Mouse (Mus musculus): ENCODE data around the gene Olfr1508.
"Not testable (repeated sequence)": the region's sequence is repeated elsewhere in the genome, so short reads cannot be mapped to it uniquely, and the experiment has no call there.

Olfr1508 gene

DNA sequence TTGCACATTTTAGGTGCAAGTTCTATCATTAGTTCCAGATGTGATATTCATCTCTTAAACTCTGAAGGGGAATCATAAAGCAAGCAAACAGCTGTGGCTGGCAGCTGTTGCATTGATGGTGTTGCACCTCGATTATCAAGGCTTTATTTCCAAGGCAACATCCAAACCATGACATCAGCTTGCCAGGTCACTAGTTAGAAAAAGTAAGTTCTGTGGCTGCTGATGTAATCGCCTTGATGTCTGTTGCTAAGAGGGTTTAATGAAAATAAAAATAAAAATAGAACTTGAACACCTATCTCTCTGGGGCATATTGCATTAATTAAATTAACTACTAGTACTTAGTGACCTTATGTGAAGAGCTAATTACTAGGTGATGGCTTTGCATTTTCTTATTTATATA is at the start of gene Olfr1508:
Gene Olfr1508, minus strand, starts transcription at position 101 of the 400 bp plus-strand sequence.
- in situ Hi-C loops (cut with MboI; ENCODE audit: low sequenced_read_pairs): no loop called here

DNA sequence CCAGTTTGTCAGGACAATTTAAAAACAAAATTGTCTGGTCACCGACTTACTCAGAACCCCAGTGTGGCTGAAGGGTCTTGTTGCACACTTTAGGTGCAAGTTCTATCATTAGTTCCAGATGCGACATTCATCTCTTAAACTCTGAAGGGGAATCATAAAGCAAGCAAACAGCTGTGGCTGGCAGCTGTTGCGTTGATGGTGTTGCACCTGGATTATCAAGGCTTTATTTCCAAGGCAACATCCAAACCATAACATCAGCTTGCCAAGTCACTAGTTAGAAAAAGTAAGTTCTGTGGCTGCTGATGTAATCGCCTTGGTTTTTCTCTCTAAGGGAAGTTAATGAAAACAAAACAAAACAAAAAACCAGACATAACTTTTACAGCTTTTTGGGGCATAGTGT is 28.2 kb upstream of the Olfr1508 start, which contains the start of gene Olfr1507:
Gene Olfr1507, minus strand, starts transcription at position 234 of the 400 bp plus-strand sequence.
- in situ Hi-C loops (cut with MboI; ENCODE audit: low sequenced_read_pairs): no loop called here

DNA sequence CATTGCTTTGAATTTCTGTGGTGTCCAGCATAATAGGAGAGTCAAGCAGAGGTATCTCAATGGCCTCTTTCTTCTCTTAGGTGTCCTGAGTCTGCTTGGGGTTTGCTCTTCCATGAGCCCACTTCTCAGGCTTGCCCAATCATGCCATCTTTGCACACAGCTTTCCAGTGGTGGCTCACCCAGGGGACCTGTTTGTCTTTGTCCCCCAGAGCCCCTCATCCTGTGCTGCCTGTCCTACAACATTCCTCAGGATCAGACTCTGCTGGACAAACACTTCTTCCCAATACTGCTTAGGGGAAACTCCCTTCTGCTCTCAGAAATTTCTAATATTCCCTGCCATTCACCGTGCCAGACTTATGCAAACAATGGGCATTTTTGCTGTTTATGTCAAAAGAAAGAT is 1.6 kb downstream of the Olfr1508 start:
- in situ Hi-C loops (cut with MboI; ENCODE audit: low sequenced_read_pairs): no loop called here

DNA sequence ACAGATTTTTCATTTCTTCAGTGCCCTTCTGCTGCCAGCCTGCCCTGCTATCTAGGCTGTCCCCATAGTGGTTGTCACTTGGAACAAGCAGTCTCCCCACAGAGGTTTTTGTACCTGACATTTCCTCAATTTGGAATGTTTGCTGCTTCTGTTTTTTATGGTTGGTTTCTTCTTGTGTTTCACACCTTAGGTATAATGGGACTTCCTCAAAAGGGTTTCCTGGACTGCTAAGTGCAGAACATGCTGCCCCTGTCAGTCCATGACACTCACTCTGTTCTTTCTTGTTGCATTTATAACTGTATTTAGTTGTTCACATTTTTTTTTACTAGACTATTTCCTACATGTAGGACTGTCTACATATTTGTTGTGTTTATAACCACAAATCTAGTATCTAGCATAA is 5.4 kb downstream of the Olfr1508 start:
- in situ Hi-C loops (cut with MboI; ENCODE audit: low sequenced_read_pairs): no loop called here

DNA sequence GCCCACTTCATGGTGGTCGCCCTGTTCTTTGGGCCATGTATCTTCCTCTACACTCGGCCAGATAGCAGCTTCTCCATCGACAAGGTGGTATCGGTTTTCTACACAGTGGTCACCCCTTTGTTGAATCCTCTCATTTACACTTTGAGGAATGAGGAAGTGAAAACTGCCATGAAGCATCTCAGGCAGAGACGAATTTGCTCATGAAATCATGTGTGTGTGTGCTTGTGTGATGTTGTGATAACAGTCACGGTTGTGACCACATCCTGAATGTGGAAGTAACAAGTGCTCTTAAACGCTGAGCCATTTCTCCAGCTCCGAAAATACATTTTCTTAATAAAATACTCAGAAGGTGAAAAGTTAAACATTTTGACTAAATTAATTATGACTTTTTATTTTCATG is 16.2 kb downstream of the Olfr1508 start:
- in situ Hi-C loops (cut with MboI; ENCODE audit: low sequenced_read_pairs): no loop called here

DNA sequence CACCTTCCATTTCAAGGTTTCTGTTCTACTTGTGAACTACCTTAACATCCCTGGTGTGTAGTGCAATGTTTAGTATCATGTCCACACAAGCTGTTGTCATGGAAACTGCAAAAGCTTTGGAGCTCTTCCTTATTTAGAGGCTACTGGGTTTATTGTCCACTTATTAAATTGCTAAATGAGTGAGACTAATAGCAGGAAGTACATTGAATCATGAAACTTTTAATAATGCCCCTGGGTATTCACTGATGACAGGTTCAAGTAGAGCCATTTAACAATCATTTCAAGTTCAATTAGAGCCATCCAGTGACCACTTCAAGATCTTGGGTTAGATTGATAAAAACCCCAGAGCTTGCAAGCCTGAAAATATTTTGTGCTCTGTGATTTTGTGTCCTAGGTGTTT is 24.6 kb downstream of the Olfr1508 start, which contains the start of gene Olfr1509:
Gene Olfr1509, plus strand, starts transcription at position 301 of the 400 bp plus-strand sequence.
- in situ Hi-C loops (cut with MboI; ENCODE audit: low sequenced_read_pairs): no loop called here

DNA sequence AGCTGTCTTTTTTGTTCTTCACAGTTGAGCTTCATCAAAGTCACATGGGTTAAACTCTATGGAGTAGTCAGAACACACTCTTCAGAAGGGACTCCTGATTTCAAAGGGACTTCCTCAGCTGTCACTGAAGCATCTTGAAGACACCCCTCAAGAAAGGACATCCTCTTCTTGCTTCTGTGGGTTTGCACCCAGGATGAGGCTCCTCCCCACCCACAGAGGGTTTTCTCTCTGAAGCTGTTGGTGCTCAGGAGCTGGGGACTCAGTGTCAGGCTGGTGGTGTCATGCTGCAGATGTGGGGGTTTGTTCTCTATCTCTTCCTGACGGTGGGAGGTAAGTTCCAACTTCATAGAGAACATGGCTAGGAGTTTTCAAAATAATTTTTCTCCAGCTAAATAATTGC is 39.6 kb downstream of the Olfr1508 start:
- in situ Hi-C loops (cut with MboI; ENCODE audit: low sequenced_read_pairs): no loop called here

DNA sequence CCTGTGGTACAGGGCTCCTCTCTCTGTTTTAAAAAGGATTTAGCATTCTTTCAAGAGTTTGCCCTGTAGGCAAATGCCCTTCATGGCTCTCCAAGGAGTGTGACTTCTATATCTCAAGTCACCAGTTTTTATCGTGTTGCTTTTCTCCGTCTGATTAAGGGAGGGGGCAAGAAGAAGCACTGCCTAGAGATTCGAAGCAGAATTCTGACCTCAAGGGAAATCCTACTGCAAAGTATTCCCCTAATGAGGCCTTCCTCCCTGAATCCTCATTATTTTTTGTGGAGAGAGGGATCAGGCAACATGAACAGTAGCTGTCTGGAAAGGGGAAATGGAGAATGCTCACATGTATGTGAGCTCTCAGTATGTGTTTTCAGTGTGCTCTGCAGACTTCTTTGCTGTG is 53.0 kb downstream of the Olfr1508 start, which contains the start of gene Olfr1510:
Gene Olfr1510, minus strand, starts transcription at position 101 of the 400 bp plus-strand sequence.
- in situ Hi-C loops (cut with MboI; ENCODE audit: low sequenced_read_pairs): no loop called here

DNA sequence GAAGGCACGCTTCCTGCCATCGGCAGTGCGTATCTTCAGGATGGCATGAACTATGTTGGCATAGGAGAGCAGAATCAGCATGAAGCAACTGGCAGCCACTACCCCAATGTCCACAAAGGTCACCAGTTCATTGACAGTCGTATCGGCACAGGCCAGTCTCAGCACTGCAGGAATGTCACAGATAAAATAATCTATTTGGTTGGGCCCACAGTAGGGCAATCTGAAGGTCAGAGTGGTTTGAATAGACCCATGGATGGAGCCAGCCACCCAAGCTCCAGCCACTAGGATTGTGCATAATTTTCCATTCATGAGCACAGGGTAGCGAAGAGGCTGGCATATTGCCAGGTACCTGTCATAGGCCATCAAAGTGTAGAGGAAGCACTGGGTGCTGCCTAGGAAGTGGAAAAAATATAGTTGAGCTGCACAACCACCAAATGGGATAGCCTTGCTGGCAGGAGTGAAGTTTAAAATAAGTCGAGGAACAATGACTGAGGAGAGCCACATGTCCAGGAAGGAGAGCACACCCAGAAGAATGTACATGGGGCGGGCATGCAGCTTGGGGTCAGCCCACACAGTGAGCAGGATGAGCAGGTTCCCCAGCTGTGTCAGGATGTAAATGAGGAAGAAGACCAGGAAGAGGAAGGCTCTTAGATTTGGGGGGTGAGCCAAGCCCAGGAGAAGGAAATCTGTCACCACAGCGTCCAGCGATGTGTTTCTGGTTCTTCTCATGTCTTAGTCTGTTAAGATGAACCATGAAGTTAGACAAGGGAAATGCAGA is 57.0 kb downstream of the Olfr1508 start:
- in situ Hi-C loops (cut with MboI; ENCODE audit: low sequenced_read_pairs): not testable (repeated sequence)

Measured in CH12F3 (cell line).